Mouse (Mus musculus) forebrain, embryonic 16.5 days (tissue): ENCODE measurements around the gene Zfp248. TPM values are rescaled to one million over a fixed set of nuclear protein-coding genes. Genes with fewer than 3 reads are reported as not detected.
A peak's percentile ranks its signal among the peaks of the same experiment; 100 is the strongest.

Experiments
- ATAC-seq: fragments of 200-750 bp; cut with Nextera tagmentation; 2 replicates; pipeline ENCODE4 v1.8.0; 2017; ENCODE audit warnings: mild to moderate bottlenecking, moderate library complexity
- H3K27ac ChIP-seq: fragments of 300-500 bp; sonication (generic); 2 replicates; pipeline ENCODE4 v1.5.1; 2014; ENCODE audit warnings: low read length, control low read depth
- H3K27me3 ChIP-seq: fragments of 300-500 bp; sonication (generic); replicated peaks from 2 replicates; pipeline ENCODE4 v1.6.1; 2014; ENCODE audit warnings: low read length; ENCODE audit not compliant: control insufficient read depth, insufficient read depth
- H3K36me3 ChIP-seq: fragments of 300-500 bp; sonication (generic); 2 replicates; pipeline ENCODE4 v1.6.1; 2014; ENCODE audit not compliant: control insufficient read depth, insufficient read depth
- H3K4me1 ChIP-seq: fragments of 300-500 bp; sonication (generic); replicated peaks from 2 replicates; pipeline ENCODE4 v1.6.1; 2014; ENCODE audit warnings: low read length; ENCODE audit not compliant: control insufficient read depth, insufficient read depth
- H3K4me2 ChIP-seq: fragments of 300-500 bp; sonication (generic); 2 replicates; pipeline ENCODE4 v1.6.1; 2014; ENCODE audit warnings: mild to moderate bottlenecking, low read length, control low read depth
- H3K4me3 ChIP-seq: fragments of 300-500 bp; sonication (generic); replicated peaks from 2 replicates; pipeline ENCODE4 v1.5.1; 2014; ENCODE audit warnings: mild to moderate bottlenecking, low read length, control low read depth
- H3K9ac ChIP-seq: fragments of 300-500 bp; sonication (generic); replicated peaks from 2 replicates; pipeline ENCODE4 v1.6.1; 2014; ENCODE audit warnings: low read depth, low read length, control low read depth
- H3K9me3 ChIP-seq: fragments of 300-500 bp; sonication (generic); 2 replicates; pipeline ENCODE4 v1.6.1; 2016; ENCODE audit warnings: low read length; ENCODE audit not compliant: control insufficient read depth
- WGBS: fragments of 180-500 bp; shearing (Covaris S2); extraction: QIAGEN DNeasy Blood & Tissue Kit; methylation state at CpG from one replicate; pipeline ENCODE4 v1.1.7; 2014; 5-methylcytosine and 5-hydroxymethylcytosine counted together
- polyA plus RNA-seq: library from polyadenylated mRNA; unstranded; fragments of >200 nt; fragmentation: Nextera tagmentation; extraction: Ambion mirVana; gene quantifications from 2 replicates; pipeline ENCODE4 v1.2.1, GENCODE M21; 2015

Gene Zfp248
- polyA plus RNA-seq, 1 experiment from 2014 or later, result 16.1 TPM

GRCm38 (mm10) chr6:118431502-118431901 is 23.8 kb downstream of the Zfp248 start:
- Histone ChIP-seq H3K27ac (no peak overlapping the region), H3K4me1 (no peaks in the 10 kb centered on the region), H3K27me3 (no peaks in the 10 kb centered on the region), H3K36me3 (peaks cover 32% of the 10 kb centered on the region), H3K9me3 (no peaks in the 10 kb centered on the region; the same call in 1 of the 2 replicates), H3K4me2 (no peak overlapping the region), H3K4me3 (no peak overlapping the region), H3K9ac (no peak overlapping the region)
- 79% methylated on average over 4 of the region's 4 CpGs for WGBS
- no peak for ATAC-seq

- Histone ChIP-seq H3K9ac (no peak overlapping the region), H3K27me3 (no peaks in the 10 kb centered on the region), H3K4me3 (no peak overlapping the region), H3K4me1 (no peaks in the 10 kb centered on the region), H3K36me3 (peaks cover 32% of the 10 kb centered on the region), H3K27ac (no peak overlapping the region), H3K4me2 (no peak overlapping the region), H3K9me3 (no peaks in the 10 kb centered on the region; the same call in 1 of the 2 replicates)
- 93% methylated on average over 1 of the region's 1 CpGs for WGBS
- no peak for ATAC-seq
Measured at GRCm38 (mm10) chr6:118426666-118427065, 28.7 kb downstream of the Zfp248 start.

GRCm38 (mm10) chr6:118419050-118419920 is 36.0 kb downstream of the Zfp248 start, which contains the start of gene Bms1:
TSS of gene Bms1 (minus strand) at chr6:118419474.
- ATAC-seq, result peak; percentile 98
- Histone ChIP-seq H3K9ac (peak within 1 kb of the TSS; percentile 72), H3K36me3 (peaks cover 18% of the 10 kb centered on the region), H3K27ac (peak within 1 kb of the TSS; percentile 84), H3K27me3 (no peaks in the 10 kb centered on the region), H3K4me1 (peaks cover 11% of the 10 kb centered on the region), H3K9me3 (no peaks in the 10 kb centered on the region), H3K4me2 (peak within 1 kb of the TSS; percentile 64), H3K4me3 (peak within 1 kb of the TSS; percentile 81)
- WGBS, result under 1% methylated on average over 67 of the region's 67 CpGs

GRCm38 (mm10) chr6:118410428-118410827 is 44.9 kb downstream of the Zfp248 start:
- Histone ChIP-seq H3K4me2 (no peak overlapping the region), H3K9me3 (no peaks in the 10 kb centered on the region), H3K4me3 (no peak overlapping the region), H3K27ac (no peak overlapping the region), H3K27me3 (no peaks in the 10 kb centered on the region), H3K36me3 (peaks cover 36% of the 10 kb centered on the region), H3K9ac (no peak overlapping the region), H3K4me1 (no peaks in the 10 kb centered on the region)
- 87% methylated on average over 1 of the region's 1 CpGs for WGBS
- ATAC-seq, result no peak

- H3K4me3 ChIP-seq, result no peak overlapping the region
- H3K27ac ChIP-seq, result no peak overlapping the region
- H3K9me3 ChIP-seq, result no peaks in the 10 kb centered on the region
- peaks cover 27% of the 10 kb centered on the region for H3K36me3 ChIP-seq
- 92% methylated on average over 5 of the region's 5 CpGs for WGBS
- no peaks in the 10 kb centered on the region for H3K4me1 ChIP-seq
- no peak overlapping the region for H3K4me2 ChIP-seq
- H3K27me3 ChIP-seq, result no peaks in the 10 kb centered on the region
- no peak for ATAC-seq
- H3K9ac ChIP-seq, result no peak overlapping the region
Measured at GRCm38 (mm10) chr6:118408510-118408909, 46.8 kb downstream of the Zfp248 start.

GRCm38 (mm10) chr6:118406421-118406820 is 48.9 kb downstream of the Zfp248 start:
- H3K36me3 ChIP-seq, result peaks cover 18% of the 10 kb centered on the region; the same call in 1 of the 2 replicates
- no peak overlapping the region for H3K9ac ChIP-seq
- H3K9me3 ChIP-seq, result no peaks in the 10 kb centered on the region
- no peak for ATAC-seq
- H3K27ac ChIP-seq, result no peak overlapping the region
- H3K4me3 ChIP-seq, result no peak overlapping the region
- WGBS, result 66% methylated on average over 4 of the region's 4 CpGs
- H3K4me1 ChIP-seq, result no peaks in the 10 kb centered on the region
- no peaks in the 10 kb centered on the region for H3K27me3 ChIP-seq
- no peak overlapping the region for H3K4me2 ChIP-seq

- Histone ChIP-seq H3K9me3 (no peaks in the 10 kb centered on the region), H3K4me2 (no peak overlapping the region), H3K36me3 (peaks cover 44% of the 10 kb centered on the region), H3K4me1 (no peaks in the 10 kb centered on the region), H3K9ac (no peak overlapping the region), H3K27me3 (no peaks in the 10 kb centered on the region), H3K4me3 (no peak overlapping the region), H3K27ac (no peak overlapping the region)
- ATAC-seq, result no peak
Measured at GRCm38 (mm10) chr6:118390746-118391145, 64.6 kb downstream of the Zfp248 start.

- WGBS, result 92% methylated on average over 3 of the region's 3 CpGs
- ATAC-seq, result no peak
- Histone ChIP-seq H3K4me2 (no peak overlapping the region), H3K4me1 (no peaks in the 10 kb centered on the region), H3K9me3 (no peaks in the 10 kb centered on the region), H3K36me3 (peaks cover 32% of the 10 kb centered on the region), H3K27ac (no peak overlapping the region), H3K27me3 (no peaks in the 10 kb centered on the region), H3K9ac (no peak overlapping the region), H3K4me3 (no peak overlapping the region)
Measured at GRCm38 (mm10) chr6:118385962-118386361, 69.4 kb downstream of the Zfp248 start.

- no peak for ATAC-seq
- Histone ChIP-seq H3K36me3 (peaks cover 16% of the 10 kb centered on the region), H3K4me1 (peaks cover 4% of the 10 kb centered on the region; the same call in 1 of the 2 replicates), H3K27me3 (no peaks in the 10 kb centered on the region; the same call in 1 of the 2 replicates), H3K9me3 (no peaks in the 10 kb centered on the region), H3K4me3 (no peak overlapping the region), H3K4me2 (no peak overlapping the region), H3K27ac (no peak overlapping the region), H3K9ac (no peak overlapping the region)
- WGBS, result 78% methylated on average over 4 of the region's 4 CpGs
Measured at GRCm38 (mm10) chr6:118381234-118381633, 74.1 kb downstream of the Zfp248 start.
